Mouse (Mus musculus) cortical plate, adult 2 months (tissue): ENCODE results near the gene Fam185a.

Source experiments
- CTCF ChIP-seq: fragments of 200-500 bp; IDR thresholded peaks from 2 replicates; pipeline ENCODE4 v1.5.1; 2011; ENCODE audit warnings: mild to moderate bottlenecking, control low read depth, low read length; ENCODE audit not compliant: insufficient read depth; ENCODE audit errors: extremely low read depth
- POLR2A ChIP-seq: fragments of 200-500 bp; IDR thresholded peaks from 2 replicates; pipeline ENCODE4 v1.6.1; 2011; ENCODE audit warnings: mild to moderate bottlenecking, low read length, control low read depth; ENCODE audit not compliant: insufficient read depth; ENCODE audit errors: extremely low read depth

DNA sequence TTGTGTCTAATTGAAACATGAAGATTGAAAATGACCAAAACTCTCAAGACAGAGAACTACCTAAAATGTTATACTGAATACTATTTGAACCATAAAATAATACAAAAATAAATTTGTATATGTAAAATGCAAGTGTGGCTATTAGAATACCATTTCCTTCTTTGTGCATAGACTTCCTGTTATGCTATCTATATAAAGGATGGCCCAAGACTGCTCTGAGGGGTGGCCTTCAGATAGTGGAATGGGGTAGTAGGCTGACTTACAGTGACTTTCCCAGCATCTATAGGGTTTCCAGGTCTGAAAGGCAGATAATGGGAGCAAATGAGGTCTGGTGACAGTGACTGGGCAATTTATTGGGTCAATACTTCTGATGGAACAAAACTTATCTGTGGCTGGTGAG lies 37.4 kb upstream of the Fam185a start:
- TF ChIP-seq CTCF (no peak), POLR2A (no peak)
